Mouse (Mus musculus): ENCODE results near the gene Osgep. TPM values are rescaled to one million over a fixed set of nuclear protein-coding genes. Genes with fewer than 3 reads are reported as not detected.
"Not testable (repeated sequence)": the region's sequence is repeated elsewhere in the genome, so short reads cannot be mapped to it uniquely, and the experiment has no call there.

Osgep gene
- total RNA-seq, 2 experiments from 2014 or later, result 29.9 to 34.2 TPM

GRCm38 (mm10) chr14:50938119-50938908 is 13.6 kb upstream of the Osgep start:
- DNase-seq (ENCODE audit: extremely low spot score in 1 of 2, low spot score in 2 of 2), result no peak
- intact Hi-C loops (cut with DNase I), result no loop called here

GRCm38 (mm10) chr14:50936649-50937048 is 12.0 kb upstream of the Osgep start:
- DNase-seq (ENCODE audit: extremely low spot score in 1 of 2, low spot score in 2 of 2), result no peak
- intact Hi-C loops (cut with DNase I), result no loop called here

GRCm38 (mm10) chr14:50931493-50932020 is 6.9 kb upstream of the Osgep start:
- intact Hi-C loops (cut with DNase I), result loop anchor here (5.0 kb wide), 1 partner anchor 136 kb away; no protein-coding TSS in a partner anchor
- DNase-seq (ENCODE audit: extremely low spot score in 1 of 2, low spot score in 2 of 2), result no peak

DNA sequence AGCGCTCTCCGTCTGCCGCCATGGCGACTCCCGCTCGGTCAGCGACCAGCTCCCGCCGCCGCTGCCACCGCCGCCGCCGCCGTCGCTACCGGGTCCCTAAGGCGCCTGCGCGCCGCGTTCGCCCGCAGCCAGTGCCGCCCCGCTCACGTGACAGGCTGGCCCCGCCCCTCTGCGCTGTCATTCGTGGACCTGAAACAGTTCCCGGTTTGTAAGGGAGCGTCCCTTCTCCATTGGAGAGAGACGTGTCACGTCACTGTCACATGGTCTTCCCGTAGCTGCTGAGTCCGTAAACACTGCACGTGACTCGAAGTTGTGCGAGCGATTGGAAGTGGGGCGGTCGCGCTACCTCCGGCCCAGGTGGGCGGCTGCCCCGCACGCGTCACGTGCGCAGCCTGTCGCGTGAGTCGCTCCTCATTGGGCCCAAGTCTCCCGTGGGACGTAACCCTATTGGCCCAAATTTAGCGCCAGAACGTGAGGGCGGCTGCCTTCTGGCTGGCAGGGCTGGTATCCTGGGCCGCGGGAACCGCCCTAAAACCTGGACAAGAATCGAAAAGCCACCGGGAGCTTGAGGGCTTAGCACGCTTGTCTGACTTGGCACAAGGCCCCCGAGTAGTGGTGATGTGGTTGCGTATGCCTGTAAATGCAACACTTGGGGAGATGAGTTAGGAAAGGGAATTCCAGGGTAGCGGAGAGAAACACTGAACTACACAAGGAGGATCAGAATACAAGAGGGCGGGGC is 6.2 kb upstream of the Osgep start, which contains the start of the genes Pip4p1 and Pnp:
TSS of gene Pip4p1 (minus strand) at position 103 of the 739 bp plus-strand sequence.
TSS of gene Pnp (plus strand) at position 329 of the 739 bp plus-strand sequence.
- DNase-seq (ENCODE audit: extremely low spot score in 1 of 2, low spot score in 2 of 2), result peak; percentile 99 to 100
- intact Hi-C loops (cut with DNase I), result loop anchor here (5.0 kb wide), 1 partner anchor 136 kb away; no protein-coding TSS in a partner anchor

DNA sequence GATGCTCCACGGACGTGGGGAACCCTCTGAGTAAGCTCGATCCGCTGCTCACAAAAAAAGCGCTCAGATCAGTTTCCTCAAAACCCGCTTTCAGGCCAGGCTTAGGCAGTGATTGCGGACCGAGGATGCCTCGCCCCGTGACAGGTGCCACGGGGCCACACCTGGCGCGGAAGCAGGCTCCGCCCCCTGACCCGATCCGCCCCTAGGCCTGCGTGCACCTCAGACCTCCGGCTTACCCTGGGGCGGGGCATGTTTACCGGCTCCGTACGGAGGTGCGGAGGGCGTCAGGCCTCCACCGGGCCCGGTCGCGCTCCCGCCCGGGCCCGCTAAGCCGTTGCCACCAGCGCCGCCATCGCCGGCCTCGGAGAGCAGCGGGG is 5.7 kb upstream of the Osgep start:
- intact Hi-C loops (cut with DNase I), result loop anchor here (5.0 kb wide), 1 partner anchor 137 kb away; no protein-coding TSS in a partner anchor
- DNase-seq (ENCODE audit: extremely low spot score in 1 of 2, low spot score in 2 of 2), result no peak

- intact Hi-C loops (cut with DNase I), result loop anchor here (5.0 kb wide), 2 partner anchors 103 to 137 kb away; no protein-coding TSS in a partner anchor
- DNase-seq (ENCODE audit: extremely low spot score in 1 of 2, low spot score in 2 of 2), result no peak
Measured at GRCm38 (mm10) chr14:50929951-50930350, 5.3 kb upstream of the Osgep start.

GRCm38 (mm10) chr14:50927366-50927765 is 2.7 kb upstream of the Osgep start:
- intact Hi-C loops (cut with DNase I), result loop anchor here (5.0 kb wide), 1 partner anchor 100 kb away; no protein-coding TSS in a partner anchor
- DNase-seq (ENCODE audit: extremely low spot score in 1 of 2, low spot score in 2 of 2), result no peak

GRCm38 (mm10) chr14:50925111-50925920 is 623 bp upstream of the Osgep start:
- DNase-seq (ENCODE audit: extremely low spot score in 1 of 2, low spot score in 2 of 2), result no peak
- intact Hi-C loops (cut with DNase I), result loop anchor here (5.0 kb wide), 1 partner anchor 98 kb away; no protein-coding TSS in a partner anchor

GRCm38 (mm10) chr14:50923437-50923836 is 1.3 kb downstream of the Osgep start:
- intact Hi-C loops (cut with DNase I); DNase-seq (ENCODE audit: extremely low spot score in 1 of 2, low spot score in 2 of 2): not testable (repeated sequence)

DNA sequence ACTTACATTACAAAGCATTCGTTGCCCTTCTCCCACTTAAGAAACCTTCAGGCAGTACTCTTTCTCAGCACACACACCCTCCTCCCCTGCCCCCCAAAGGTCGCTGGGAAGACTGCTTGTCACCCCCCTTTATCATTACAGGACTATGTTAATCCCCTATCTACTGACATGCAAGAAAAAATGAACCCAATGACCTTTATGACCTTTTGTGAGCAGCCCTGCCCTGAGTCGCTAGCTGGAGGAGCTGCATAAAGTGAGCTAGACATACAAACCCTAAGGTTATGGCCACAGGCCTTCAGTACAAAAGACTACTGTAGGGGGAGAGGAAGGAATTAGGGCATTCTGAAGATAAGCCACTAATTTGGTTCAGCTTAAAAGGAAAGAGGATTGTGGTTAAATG is 13.3 kb downstream of the Osgep start:
- no peak for DNase-seq (ENCODE audit: extremely low spot score in 1 of 2, low spot score in 2 of 2)
- intact Hi-C loops (cut with DNase I), result loop anchor here (5.0 kb wide), 1 partner anchor 104 kb away; the partner anchor contains the start of genes Ccnb1ip1 and Parp2

DNA sequence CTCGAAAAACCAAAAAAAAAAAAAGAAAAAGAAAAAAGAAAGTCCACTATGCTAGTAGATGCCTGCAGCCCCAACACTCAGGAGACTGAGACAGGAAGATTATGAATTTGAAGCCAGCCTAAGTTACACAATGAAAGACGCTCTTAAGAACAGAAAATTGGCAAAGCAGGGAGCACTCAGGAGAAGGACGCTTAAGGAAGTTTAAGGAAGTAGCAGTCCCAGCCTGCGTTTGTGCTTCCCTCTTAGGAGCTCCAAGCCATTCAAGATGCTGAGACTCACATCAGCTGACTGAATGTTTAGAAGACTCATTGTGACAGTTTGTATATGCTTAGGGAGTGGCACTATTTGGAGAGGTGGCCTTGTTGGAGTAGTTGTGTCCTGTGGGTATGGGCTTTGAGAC is 16.6 kb downstream of the Osgep start:
- DNase-seq (ENCODE audit: extremely low spot score in 1 of 2, low spot score in 2 of 2), result no peak
- intact Hi-C loops (cut with DNase I), result no loop called here

GRCm38 (mm10) chr14:50905327-50905726 is 19.4 kb downstream of the Osgep start:
- intact Hi-C loops (cut with DNase I); DNase-seq (ENCODE audit: extremely low spot score in 1 of 2, low spot score in 2 of 2): not testable (repeated sequence)

- intact Hi-C loops (cut with DNase I), result no loop called here
- no peak for DNase-seq (ENCODE audit: extremely low spot score in 1 of 2, low spot score in 2 of 2)
Measured at GRCm38 (mm10) chr14:50904828-50905129, 19.9 kb downstream of the Osgep start.

GRCm38 (mm10) chr14:50903973-50904827 is 20.5 kb downstream of the Osgep start:
- intact Hi-C loops (cut with DNase I), result no loop called here
- DNase-seq (ENCODE audit: extremely low spot score in 1 of 2, low spot score in 2 of 2), result peak in 1 of 2 experiments; percentile 44

GRCm38 (mm10) chr14:50897992-50898391 is 26.7 kb downstream of the Osgep start:
- DNase-seq (ENCODE audit: extremely low spot score in 1 of 2, low spot score in 2 of 2); intact Hi-C loops (cut with DNase I): not testable (repeated sequence)

DNA sequence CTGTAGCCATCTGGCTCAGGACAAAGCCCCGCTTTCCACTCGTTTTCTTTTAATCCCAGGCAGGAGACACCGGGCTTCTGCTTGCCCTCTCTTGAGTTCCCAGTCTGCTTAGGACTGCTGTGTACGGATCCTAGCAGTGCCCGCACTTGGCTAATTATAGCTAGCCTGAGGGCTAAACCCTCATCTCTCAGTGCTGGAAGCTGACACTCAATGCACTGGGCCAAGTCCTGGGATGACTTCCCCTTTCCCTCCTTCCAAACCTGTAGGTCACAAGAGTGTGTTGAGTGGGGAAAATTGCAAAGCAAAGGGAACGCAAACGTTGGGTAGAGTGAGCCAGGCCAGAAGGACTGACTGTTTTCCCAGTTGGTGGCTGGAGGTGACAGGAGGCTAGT is 27.3 kb downstream of the Osgep start, which contains the start of gene Klhl33:
TSS of gene Klhl33 (minus strand) at position 134 of the 392 bp plus-strand sequence.
- DNase-seq (ENCODE audit: extremely low spot score in 1 of 2, low spot score in 2 of 2), result no peak
- intact Hi-C loops (cut with DNase I), result no loop called here

DNA sequence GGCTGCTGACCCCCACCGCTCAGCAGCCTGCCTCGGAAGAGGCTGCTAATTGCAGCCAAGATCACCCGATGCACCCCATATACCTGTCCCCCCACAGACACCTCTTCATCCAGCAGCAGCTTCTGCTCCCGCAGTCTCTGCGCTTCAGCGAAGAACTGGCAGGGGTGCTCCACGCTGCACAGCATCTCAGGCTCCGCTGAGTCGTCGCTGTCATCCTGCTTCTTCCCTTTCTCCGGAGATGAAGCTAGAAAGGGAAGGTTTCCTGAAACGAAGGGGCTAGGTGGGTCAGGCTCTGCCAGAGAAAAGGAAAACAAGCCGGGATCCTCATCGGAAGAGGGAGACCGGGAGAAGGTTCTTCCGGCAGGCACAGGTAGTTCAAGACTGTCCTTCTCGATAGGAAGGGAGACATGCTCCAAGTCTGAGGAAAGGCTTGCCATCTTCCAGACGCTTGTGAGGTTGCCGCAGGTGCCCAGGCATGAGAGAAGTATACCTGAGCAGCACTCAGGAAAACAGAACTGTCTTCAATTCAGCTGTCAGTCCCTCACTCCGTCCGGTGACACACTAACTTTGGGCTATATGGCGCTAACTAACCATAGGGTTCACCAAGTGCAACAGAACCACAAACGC is 27.8 kb downstream of the Osgep start:
- intact Hi-C loops (cut with DNase I), result no loop called here
- DNase-seq (ENCODE audit: extremely low spot score in 1 of 2, low spot score in 2 of 2), result no peak
